In the genomic region with DNA sequence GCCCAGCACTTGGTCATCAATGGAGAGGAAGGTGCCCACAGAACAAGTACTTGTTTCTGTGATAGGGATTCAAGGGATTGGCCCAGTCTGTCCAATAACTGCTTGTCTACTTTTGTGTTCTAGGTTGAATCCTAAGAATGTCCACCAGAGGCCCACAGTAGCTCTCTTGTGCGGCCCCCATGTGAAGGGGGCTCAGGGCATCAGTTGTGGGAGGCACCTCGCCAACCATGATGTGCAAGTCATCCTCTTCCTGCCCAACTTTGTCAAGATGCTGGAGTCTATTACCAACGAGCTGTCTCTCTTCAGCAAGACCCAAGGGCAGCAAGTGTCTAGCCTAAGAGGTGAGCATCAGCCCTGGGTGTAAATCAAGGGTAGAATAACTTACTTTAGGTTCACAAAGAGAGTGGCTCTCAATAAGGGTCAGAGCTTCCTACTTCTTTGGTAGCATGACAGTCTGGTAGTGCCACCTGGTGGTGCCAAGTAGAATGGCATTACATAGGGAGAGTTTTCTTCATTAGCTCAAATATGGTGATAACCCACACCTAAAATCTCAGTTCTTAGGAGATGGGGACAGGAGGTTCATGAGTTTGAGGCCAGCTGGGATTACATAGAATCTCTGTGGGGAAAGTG, we compare ENCODE assay signal across 8 mouse cellular contexts. TPM values are rescaled to one million over a fixed set of nuclear protein-coding genes. Genes with fewer than 3 reads are reported as not detected.
DNase-seq lines count a peak whose midpoint lies in the region; ATAC-seq and TF ChIP-seq lines count a peak whose summit lies in the region.

No protein-coding gene starts in this region.

- no peak for TF ChIP-seq EP300 in CH12.LX (IDR thresholded peaks at IDR 0.05; ENCODE audit: low read length)
- TF ChIP-seq EP300 in liver, embryonic 14.5 days (IDR thresholded peaks at IDR 0.05; ENCODE audit: low read depth): no peak
- TF ChIP-seq EP300 in stomach, postnatal 0 days (optimal IDR thresholded peaks at IDR 0.05): no peak

- H3K9me3 ChIP-seq in hindbrain, embryonic 11.5 days (ENCODE audit: control insufficient read depth, low read length): no peaks in the 10 kb centered on the region
- no peaks in the 10 kb centered on the region for H3K9me3 ChIP-seq in hindbrain, embryonic 16.5 days (ENCODE audit: control insufficient read depth, low read length)
- H3K9me3 ChIP-seq in CH12.LX (replicated peaks; ENCODE audit: low read length): peaks cover 4% of the 10 kb centered on the region
- no peaks in the 10 kb centered on the region for H3K9me3 ChIP-seq in forebrain, embryonic 15.5 days
- no peaks in the 10 kb centered on the region for H3K9me3 ChIP-seq in liver, embryonic 14.5 days (ENCODE audit: control insufficient read depth, low read length)
- H3K9me3 ChIP-seq in stomach, postnatal 0 days (ENCODE audit: control insufficient read depth, low read length): no peaks in the 10 kb centered on the region

- in situ Hi-C loops in CH12.LX (cut with MboI; ENCODE audit: low pct_ligation_motif_present, low pct_unique_long_range_greater_than_20kb, low sequenced_read_pairs): no loop called here

- TF ChIP-seq CTCF in CH12.LX (conservative IDR thresholded peaks at IDR 0.05 in 1 of 2, IDR thresholded peaks at IDR 0.05 in 1 of 2; ENCODE audit: low read depth in 2 of 2, low read length in 2 of 2): peak; percentile 74 to 90; a peak in 3 of 4 replicates
- TF ChIP-seq CTCF in liver, embryonic 14.5 days (IDR thresholded peaks at IDR 0.05; ENCODE audit: low read depth): peak; percentile 84
- TF ChIP-seq CTCF in stomach, postnatal 0 days (IDR thresholded peaks at IDR 0.05; ENCODE audit: low read depth): peak; percentile 96

- no peak overlapping the region for H3K27ac ChIP-seq in hindbrain, embryonic 11.5 days (ENCODE audit: low read depth, low read length)
- no peak overlapping the region for H3K27ac ChIP-seq in hindbrain, embryonic 16.5 days (ENCODE audit: low read depth, low read length)
- no peak overlapping the region for H3K27ac ChIP-seq in CH12.LX (ENCODE audit: insufficient read depth, low read depth)
- no peak overlapping the region for H3K27ac ChIP-seq in forebrain, embryonic 15.5 days (replicated peaks)
- no peak overlapping the region for H3K27ac ChIP-seq in liver, embryonic 14.5 days
- no peak overlapping the region for H3K27ac ChIP-seq in stomach, postnatal 0 days (replicated peaks)

- TF ChIP-seq RAD21 in CH12.LX (IDR thresholded peaks at IDR 0.05; ENCODE audit: low read depth, low read length): peak; percentile 84

- no peak overlapping the region for H3K4me3 ChIP-seq in hindbrain, embryonic 11.5 days (ENCODE audit: low read depth, low read length)
- no peak overlapping the region for H3K4me3 ChIP-seq in hindbrain, embryonic 16.5 days (ENCODE audit: low read length)
- H3K4me3 ChIP-seq in CH12.LX (replicated peaks in 1 of 3; ENCODE audit: low read depth in 2 of 3, low read length in 2 of 3, poor library complexity in 1 of 3): no peak overlapping the region
- no peak overlapping the region for H3K4me3 ChIP-seq in forebrain, embryonic 15.5 days
- no peak overlapping the region for H3K4me3 ChIP-seq in liver, embryonic 14.5 days (ENCODE audit: insufficient read depth in 1 of 2, low read depth in 2 of 2, low read length in 2 of 2)
- no peak overlapping the region for H3K4me3 ChIP-seq in stomach, postnatal 0 days (ENCODE audit: low read depth, low read length)

- no peaks in the 10 kb centered on the region; the same call in 1 of the 2 replicates for H3K36me3 ChIP-seq in hindbrain, embryonic 11.5 days (ENCODE audit: control insufficient read depth, insufficient read depth, low read length)
- H3K36me3 ChIP-seq in hindbrain, embryonic 16.5 days (ENCODE audit: control insufficient read depth, insufficient read depth, low read length): peaks cover 13% of the 10 kb centered on the region
- H3K36me3 ChIP-seq in CH12.LX (replicated peaks in 1 of 2; ENCODE audit: control insufficient read depth in 1 of 2, insufficient read depth in 1 of 2, low read length in 1 of 2): peaks cover 78 to 97% of the 10 kb centered on the region in 2 experiments
- peaks cover 61% of the 10 kb centered on the region for H3K36me3 ChIP-seq in forebrain, embryonic 15.5 days
- H3K36me3 ChIP-seq in liver, embryonic 14.5 days (replicated peaks; ENCODE audit: control insufficient read depth, insufficient read depth, low read depth): peaks cover 62% of the 10 kb centered on the region
- H3K36me3 ChIP-seq in stomach, postnatal 0 days (ENCODE audit: control insufficient read depth, insufficient read depth, low read length): peaks cover 33% of the 10 kb centered on the region

- no peaks in the 10 kb centered on the region for H3K79me2 ChIP-seq in CH12.LX (replicated peaks; ENCODE audit: control insufficient read depth, extremely low read depth, insufficient read depth, poor library complexity, severe bottlenecking)

- dilution Hi-C loops in CH12.LX (cut with MboI; ENCODE audit: extremely low pct_ligation_motif_present, extremely low pct_unique_long_range_greater_than_20kb, low sequenced_read_pairs): no loop called here

- H3K27me3 ChIP-seq in hindbrain, embryonic 11.5 days (ENCODE audit: control insufficient read depth, insufficient read depth, low read length): no peaks in the 10 kb centered on the region
- no peaks in the 10 kb centered on the region for H3K27me3 ChIP-seq in hindbrain, embryonic 16.5 days (replicated peaks; ENCODE audit: control insufficient read depth, insufficient read depth, low read length)
- H3K27me3 ChIP-seq in CH12.LX (replicated peaks): no peaks in the 10 kb centered on the region
- H3K27me3 ChIP-seq in forebrain, embryonic 15.5 days: no peaks in the 10 kb centered on the region
- H3K27me3 ChIP-seq in liver, embryonic 14.5 days (ENCODE audit: control insufficient read depth, insufficient read depth, low read length): no peaks in the 10 kb centered on the region
- no peaks in the 10 kb centered on the region for H3K27me3 ChIP-seq in stomach, postnatal 0 days (ENCODE audit: control insufficient read depth, insufficient read depth, low read length)

- no peak for TF ChIP-seq POLR2A in CH12.LX (IDR thresholded peaks at IDR 0.05; ENCODE audit: low read depth, low read length)

- H3K9ac ChIP-seq in hindbrain, embryonic 11.5 days (ENCODE audit: low read depth, low read length): no peak overlapping the region
- H3K9ac ChIP-seq in hindbrain, embryonic 16.5 days (ENCODE audit: low read depth, low read length): no peak overlapping the region
- no peak overlapping the region for H3K9ac ChIP-seq in CH12.LX (ENCODE audit: insufficient read depth, low read depth)
- no peak overlapping the region for H3K9ac ChIP-seq in forebrain, embryonic 15.5 days (replicated peaks)
- no peak overlapping the region for H3K9ac ChIP-seq in liver, embryonic 14.5 days (replicated peaks)
- no peak overlapping the region for H3K9ac ChIP-seq in stomach, postnatal 0 days (ENCODE audit: low read length)

- H3K4me2 ChIP-seq in hindbrain, embryonic 11.5 days (replicated peaks; ENCODE audit: low read depth, low read length): no peak overlapping the region
- H3K4me2 ChIP-seq in hindbrain, embryonic 16.5 days (ENCODE audit: low read length): no peak overlapping the region
- no peak overlapping the region for H3K4me2 ChIP-seq in CH12.LX (ENCODE audit: insufficient read depth, low read depth, poor library complexity, severe bottlenecking)
- H3K4me2 ChIP-seq in forebrain, embryonic 15.5 days (replicated peaks): no peak overlapping the region
- H3K4me2 ChIP-seq in liver, embryonic 14.5 days (ENCODE audit: low read depth): no peak overlapping the region
- H3K4me2 ChIP-seq in stomach, postnatal 0 days (replicated peaks; ENCODE audit: low read depth): no peak overlapping the region

- ATAC-seq in hindbrain, embryonic 11.5 days (ENCODE audit: low FRiP score): no peak
- no peak for ATAC-seq in hindbrain, embryonic 16.5 days
- ATAC-seq in forebrain, embryonic 15.5 days (replicated peaks): 0 out of 2 replicates have a peak, but pooled peaks have one; percentile 29
- no peak; the same call in 1 of the 2 replicates for ATAC-seq in liver, embryonic 14.5 days (ENCODE audit: insufficient read depth)
- no peak; the same call in 1 of the 2 replicates for ATAC-seq in stomach, postnatal 0 days (ENCODE audit: low FRiP score, low TSS enrichment)

- peak; percentile 70 for DNase-seq in hindbrain, embryonic 11.5 days (ENCODE audit: low spot score)
- DNase-seq in CH12.LX (ENCODE audit: extremely low read depth): peak; percentile 69
- DNase-seq in adrenal gland, postnatal 36 days: peak; percentile 38 to 65
- peak in 1 of 3 experiments; percentile 31 for DNase-seq in liver, embryonic 14.5 days (ENCODE audit: low read depth in 3 of 3, low spot score in 3 of 3)
- DNase-seq in stomach, postnatal 0 days (ENCODE audit: low spot score): peak; percentile 45
- DNase-seq in gastrocnemius, postnatal 25 days: no peak

- WGBS in hindbrain, embryonic 11.5 days: 78% methylated on average over 3 of the region's 3 CpGs
- WGBS in hindbrain, embryonic 16.5 days: 70% methylated on average over 3 of the region's 3 CpGs
- WGBS in forebrain, embryonic 15.5 days: 74% methylated on average over 3 of the region's 3 CpGs
- 51% methylated on average over 3 of the region's 3 CpGs for WGBS in liver, embryonic 14.5 days (ENCODE audit: insufficient replicate concordance)
- 73% methylated on average over 3 of the region's 3 CpGs for WGBS in stomach, postnatal 0 days

- no peaks in the 10 kb centered on the region for H3K4me1 ChIP-seq in hindbrain, embryonic 11.5 days (replicated peaks; ENCODE audit: control insufficient read depth, insufficient read depth, low read length)
- no peaks in the 10 kb centered on the region for H3K4me1 ChIP-seq in hindbrain, embryonic 16.5 days (ENCODE audit: control insufficient read depth, insufficient read depth, low read depth, low read length)
- H3K4me1 ChIP-seq in CH12.LX (ENCODE audit: control insufficient read depth in 1 of 2, insufficient read depth in 2 of 2): peaks cover 0 to 16% of the 10 kb centered on the region in 2 experiments; a peak in 2 of 4 replicates
- H3K4me1 ChIP-seq in forebrain, embryonic 15.5 days: no peaks in the 10 kb centered on the region
- H3K4me1 ChIP-seq in liver, embryonic 14.5 days (replicated peaks; ENCODE audit: control insufficient read depth in 2 of 2, insufficient read depth in 2 of 2, low read length in 1 of 2): no peaks in the 10 kb centered on the region
- no peaks in the 10 kb centered on the region for H3K4me1 ChIP-seq in stomach, postnatal 0 days (replicated peaks; ENCODE audit: control insufficient read depth, insufficient read depth)

RNA-seq across cellular contexts. Expression of gene Clk3, which starts 21.1 kb away (rescaled TPM):
- polyA plus RNA-seq in hindbrain, embryonic 11.5 days (2014; fragmentation: Nextera tagmentation; extraction: Ambion mirVana): 83.8 and 91.4 TPM in 2 replicates
- 57.2 and 66.1 TPM in 2 replicates for polyA plus RNA-seq in hindbrain, embryonic 16.5 days (2015; fragmentation: Nextera tagmentation; extraction: Ambion mirVana)
- total RNA-seq in CH12.LX (2012; rRNA removed) (39.9 and 46.7 TPM in 2 replicates), CH12.LX (2014; rRNA removed) (69.0 and 87.7 TPM in 2 replicates)
- polyA plus RNA-seq in CH12.LX (2012; ENCODE audit: insufficient read length, low read depth): 62.4 and 67.9 TPM in 2 replicates
- 10 to 100 TPM; 60.4 to 72.2 TPM for total RNA-seq in adrenal gland, postnatal 36 days (2021)
- polyA plus RNA-seq in forebrain, embryonic 15.5 days (2015; fragmentation: Nextera tagmentation; extraction: Ambion mirVana): 88.6 and 93.0 TPM in 2 replicates
- 110 and 136 TPM in 2 replicates for polyA plus RNA-seq in liver, embryonic 14.5 days (2012; rRNA removed)
- polyA plus RNA-seq in liver, embryonic 14.5 days (2014; fragmentation: Nextera tagmentation; extraction: Ambion mirVana): 88.0 and 95.0 TPM in 2 replicates
- 29.4 and 38.0 TPM in 2 replicates for polyA plus RNA-seq in stomach, postnatal 0 days (2015; fragmentation: Nextera tagmentation; extraction: Ambion mirVana)
- 10 to 100 TPM; 28.7 to 31.3 TPM for total RNA-seq in gastrocnemius, postnatal 25 days (2021)

RNA-seq across cellular contexts. Expression of gene Edc3, which starts 36.2 kb away (rescaled TPM):
- 23.7 and 28.4 TPM in 2 replicates for polyA plus RNA-seq in hindbrain, embryonic 11.5 days (2014; fragmentation: Nextera tagmentation; extraction: Ambion mirVana)
- polyA plus RNA-seq in hindbrain, embryonic 16.5 days (2015; fragmentation: Nextera tagmentation; extraction: Ambion mirVana): 29.7 and 31.9 TPM in 2 replicates
- total RNA-seq in CH12.LX (2012; rRNA removed) (9.6 and 10.6 TPM in 2 replicates), CH12.LX (2014; rRNA removed) (10.9 and 13.6 TPM in 2 replicates)
- polyA plus RNA-seq in CH12.LX (2012; ENCODE audit: insufficient read length, low read depth): 24.1 and 27.9 TPM in 2 replicates
- total RNA-seq in adrenal gland, postnatal 36 days (2021): 1 to 10 TPM; 8.5 to 9.9 TPM
- 36.4 and 37.1 TPM in 2 replicates for polyA plus RNA-seq in forebrain, embryonic 15.5 days (2015; fragmentation: Nextera tagmentation; extraction: Ambion mirVana)
- polyA plus RNA-seq in liver, embryonic 14.5 days (2012; rRNA removed): 6.9 and 7.2 TPM in 2 replicates
- 10.3 and 12.8 TPM in 2 replicates for polyA plus RNA-seq in liver, embryonic 14.5 days (2014; fragmentation: Nextera tagmentation; extraction: Ambion mirVana)
- polyA plus RNA-seq in stomach, postnatal 0 days (2015; fragmentation: Nextera tagmentation; extraction: Ambion mirVana): 13.6 and 15.2 TPM in 2 replicates
- 1 to 10 TPM; 4.9 to 6.0 TPM for total RNA-seq in gastrocnemius, postnatal 25 days (2021)

RNA-seq across cellular contexts. Expression of gene Cyp1a1, which starts 56.8 kb away (rescaled TPM):
- polyA plus RNA-seq in hindbrain, embryonic 11.5 days (2014; fragmentation: Nextera tagmentation; extraction: Ambion mirVana): not detected in 2 replicates
- 0.13 and 0.26 TPM in 2 replicates for polyA plus RNA-seq in hindbrain, embryonic 16.5 days (2015; fragmentation: Nextera tagmentation; extraction: Ambion mirVana)
- total RNA-seq in CH12.LX (2012; rRNA removed): 0.08 and 0.13 TPM in 2 replicates
- 0.11 and 0.19 TPM in 2 replicates for total RNA-seq in CH12.LX (2014; rRNA removed)
- polyA plus RNA-seq in CH12.LX (2012; ENCODE audit: insufficient read length, low read depth): not detected in 2 replicates
- total RNA-seq in adrenal gland, postnatal 36 days (2021): under 1 TPM in 1 of 2 experiments, not detected in 1; 0.13 TPM
- 0.06 and 0.20 TPM in 2 replicates for polyA plus RNA-seq in forebrain, embryonic 15.5 days (2015; fragmentation: Nextera tagmentation; extraction: Ambion mirVana)
- polyA plus RNA-seq in liver, embryonic 14.5 days (2012; rRNA removed): 0.13 and 0.15 TPM in 2 replicates
- polyA plus RNA-seq in liver, embryonic 14.5 days (2014; fragmentation: Nextera tagmentation; extraction: Ambion mirVana): not detected in 2 replicates
- 0.07 and 0.11 TPM in 2 replicates for polyA plus RNA-seq in stomach, postnatal 0 days (2015; fragmentation: Nextera tagmentation; extraction: Ambion mirVana)
- total RNA-seq in gastrocnemius, postnatal 25 days (2021): under 1 TPM; 0.21 to 0.31 TPM
